Mouse (Mus musculus) T-helper 17 cell (primary cell): ENCODE measurements around the gene Best2.

Experiments used
- in situ Hi-C, 2 experiments: fragments of 300-600 bp; cut with MboI, MseI; formaldehyde crosslinking; loops; 1 replicate in 1 of 2; 2 replicates in 1 of 2; pipeline ENCODE4 v1.15.1; 2025; ENCODE audit warnings: high pct_unique_total_duplicates in 2 of 2

Gene Best2

DNA sequence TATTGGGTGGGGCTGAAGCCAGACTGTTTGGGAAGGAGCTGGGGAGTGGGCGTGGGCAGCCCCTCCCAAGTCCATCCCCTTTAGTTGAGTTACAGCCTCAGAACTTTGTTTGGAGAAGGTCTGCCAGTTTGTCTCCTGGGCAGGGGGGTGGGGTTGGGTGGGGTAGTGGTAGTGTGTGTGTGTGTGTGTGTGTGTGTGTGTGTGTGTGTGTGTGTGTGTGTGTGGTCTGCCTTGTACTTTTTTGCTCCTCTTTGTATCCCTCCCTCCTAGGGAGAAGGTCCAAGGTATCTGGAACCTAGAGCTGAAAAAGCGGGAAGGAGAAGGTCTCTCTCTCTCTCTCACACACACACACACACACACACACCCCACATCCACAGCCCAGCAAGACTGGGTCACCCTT lies at the start of gene Best2:
Gene Best2, minus strand, starts transcription at position 101 of the 400 bp plus-strand sequence.
- in situ Hi-C loops = no loop called here

DNA sequence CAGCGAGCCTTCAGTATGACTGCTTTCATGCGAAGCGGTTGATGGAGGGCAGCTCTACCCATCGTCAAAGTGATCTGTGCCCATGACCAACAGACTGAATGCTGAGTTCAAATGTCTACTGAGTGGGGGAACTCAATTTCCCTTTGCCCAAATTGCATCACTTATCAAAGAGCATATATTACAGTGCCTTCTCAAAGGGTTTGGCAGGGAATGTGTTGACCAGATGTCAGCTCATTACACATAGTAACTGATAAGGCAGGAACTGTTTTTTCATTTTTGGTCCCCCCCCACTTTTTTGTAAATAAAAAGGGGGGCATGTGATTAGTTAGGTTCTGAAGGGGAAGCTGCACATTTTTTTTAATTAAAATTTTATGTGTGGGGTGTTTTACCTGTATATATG lies 48.3 kb upstream of the Best2 start:
- in situ Hi-C loops = loop anchor here in 1 of 2 experiments (25.0 kb wide), 2 partner anchors 825 to 1375 kb away; partner anchors contain the start of genes D8Ertd738e, Pkn1 and Zswim4

- in situ Hi-C loops = loop anchor here in 1 of 2 experiments (25.0 kb wide), 2 partner anchors 823 to 1373 kb away; partner anchors contain the start of genes D8Ertd738e, Pkn1 and Zswim4
Measured at GRCm38 (mm10) chr8:85059879-85060616, 45.7 kb upstream of the Best2 start, which contains the start of gene Fbxw9. TSS of gene Fbxw9 (plus strand) at chr8:85060055.

DNA sequence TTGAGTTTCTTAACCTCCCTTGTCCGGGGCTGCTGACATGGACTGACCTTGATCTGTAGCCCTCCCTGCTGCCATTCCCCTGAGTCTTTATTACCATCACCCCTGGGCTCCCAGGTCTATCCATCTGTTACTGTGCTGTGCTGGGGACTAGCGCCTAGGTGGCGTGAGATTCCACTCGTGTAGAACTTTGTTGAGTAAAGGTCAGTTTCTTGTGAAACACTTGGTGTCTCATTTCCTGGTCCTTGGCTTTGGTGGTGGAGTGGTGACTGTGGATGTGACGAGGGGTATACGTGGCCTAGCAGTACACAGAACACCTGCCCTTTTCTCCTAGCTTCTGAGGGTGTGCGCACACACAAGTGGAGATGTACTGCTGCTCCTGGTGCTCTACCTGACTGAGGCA lies 43.0 kb upstream of the Best2 start:
- in situ Hi-C loops = loop anchor here in 1 of 2 experiments (25.0 kb wide), 2 partner anchors 820 to 1370 kb away; partner anchors contain the start of genes D8Ertd738e, Pkn1 and Zswim4

DNA sequence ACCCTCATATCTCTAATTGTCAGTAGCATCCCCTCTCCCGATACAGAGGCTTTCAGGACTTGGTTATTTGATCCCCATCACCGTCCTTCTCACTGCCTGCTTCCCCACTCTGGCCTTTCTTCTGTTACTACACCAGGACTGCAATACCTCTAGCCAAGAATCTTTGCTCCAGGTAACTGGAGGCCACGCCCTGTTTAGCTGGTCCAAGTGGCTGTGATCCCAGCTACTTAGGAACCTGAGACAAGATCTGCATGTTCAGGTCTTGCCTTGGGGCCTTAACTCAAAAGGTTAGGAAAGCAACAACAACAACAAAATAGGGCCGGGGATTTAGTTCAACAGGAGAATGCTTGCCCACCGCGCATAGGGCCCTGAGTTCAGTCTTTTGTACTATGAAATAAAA lies 29.3 kb upstream of the Best2 start:
- in situ Hi-C loops = no loop called here

DNA sequence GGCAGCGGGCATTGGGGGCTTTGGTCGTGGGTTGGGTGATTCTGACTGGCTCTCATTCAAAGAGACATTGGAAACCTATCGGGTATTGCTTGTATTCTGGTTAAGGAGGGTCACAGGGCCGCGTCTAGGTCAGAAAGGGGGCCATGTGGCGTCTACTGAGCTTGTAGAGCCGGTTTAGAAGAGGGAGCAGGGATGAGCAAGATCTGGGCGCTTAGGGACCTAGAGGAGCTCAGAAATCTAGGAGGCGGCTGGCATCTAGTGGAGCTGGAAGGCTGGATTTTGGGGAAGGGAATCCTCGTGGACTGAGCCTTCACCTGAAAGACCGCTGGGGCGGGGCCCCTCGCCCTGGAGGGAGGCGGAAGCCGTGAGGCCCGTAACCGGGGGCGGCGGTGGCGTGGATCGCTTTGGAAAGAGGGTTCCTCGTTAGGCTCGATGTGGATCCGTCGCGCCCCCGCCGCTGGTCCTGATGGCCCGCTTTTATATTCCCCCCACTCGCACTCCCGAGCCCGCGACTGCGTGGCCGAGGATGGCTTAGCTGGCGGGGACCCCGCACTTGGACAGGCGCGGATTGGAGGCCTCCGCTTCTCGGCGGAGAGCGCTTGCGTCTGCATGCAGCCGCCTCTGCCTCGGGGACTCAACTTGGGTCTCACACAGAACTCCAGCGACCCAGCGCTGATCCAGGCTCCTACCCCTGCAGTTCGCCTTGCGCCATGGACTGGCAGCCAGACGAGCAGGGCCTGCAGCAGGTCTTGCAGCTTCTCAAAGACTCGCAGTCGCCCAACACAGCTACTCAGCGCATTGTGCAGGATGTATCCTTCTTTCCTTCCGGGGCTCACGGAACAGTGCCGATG lies 23.6 kb upstream of the Best2 start:
- in situ Hi-C loops = no loop called here

- in situ Hi-C loops = no loop called here
Measured at GRCm38 (mm10) chr8:85037366-85037680, 23.0 kb upstream of the Best2 start.

DNA sequence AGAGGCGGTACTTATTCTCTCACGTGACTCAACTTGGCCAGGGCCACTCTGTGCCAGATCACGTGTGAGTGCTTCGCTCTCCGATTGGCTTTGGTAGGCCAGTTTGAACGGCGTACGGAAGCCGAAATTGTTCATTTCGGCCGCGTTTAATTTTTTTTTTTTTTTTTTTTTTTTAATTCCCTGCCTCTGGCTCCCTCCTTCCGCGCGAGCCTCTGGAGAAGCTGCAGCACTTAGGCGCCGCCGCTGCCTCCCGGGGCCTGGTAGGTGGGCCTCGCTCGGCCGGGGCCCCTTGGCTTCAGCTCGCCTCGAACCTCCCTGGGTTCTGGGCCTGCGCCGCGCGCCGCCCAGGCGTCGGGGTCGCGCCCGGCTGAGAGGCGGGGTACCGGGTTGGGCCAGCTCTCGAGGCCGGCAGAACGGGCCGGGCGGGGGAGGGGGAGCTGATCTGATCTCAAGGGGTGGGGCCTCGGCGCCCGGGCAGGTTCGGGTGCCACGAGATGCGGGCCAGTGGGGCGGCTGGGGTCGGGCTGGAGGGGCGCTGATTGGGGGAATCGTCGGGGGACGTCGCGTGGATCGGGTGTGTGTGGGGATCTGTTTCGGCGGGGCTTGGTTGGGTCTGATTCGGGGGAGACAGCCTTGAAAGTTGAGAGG lies 22.5 kb upstream of the Best2 start, which contains the start of gene Tnpo2:
Gene Tnpo2, plus strand, starts transcription at position 198 of the 648 bp plus-strand sequence.
- in situ Hi-C loops = no loop called here

GRCm38 (mm10) chr8:85036381-85036717 lies 22.0 kb upstream of the Best2 start:
- in situ Hi-C loops = no loop called here

DNA sequence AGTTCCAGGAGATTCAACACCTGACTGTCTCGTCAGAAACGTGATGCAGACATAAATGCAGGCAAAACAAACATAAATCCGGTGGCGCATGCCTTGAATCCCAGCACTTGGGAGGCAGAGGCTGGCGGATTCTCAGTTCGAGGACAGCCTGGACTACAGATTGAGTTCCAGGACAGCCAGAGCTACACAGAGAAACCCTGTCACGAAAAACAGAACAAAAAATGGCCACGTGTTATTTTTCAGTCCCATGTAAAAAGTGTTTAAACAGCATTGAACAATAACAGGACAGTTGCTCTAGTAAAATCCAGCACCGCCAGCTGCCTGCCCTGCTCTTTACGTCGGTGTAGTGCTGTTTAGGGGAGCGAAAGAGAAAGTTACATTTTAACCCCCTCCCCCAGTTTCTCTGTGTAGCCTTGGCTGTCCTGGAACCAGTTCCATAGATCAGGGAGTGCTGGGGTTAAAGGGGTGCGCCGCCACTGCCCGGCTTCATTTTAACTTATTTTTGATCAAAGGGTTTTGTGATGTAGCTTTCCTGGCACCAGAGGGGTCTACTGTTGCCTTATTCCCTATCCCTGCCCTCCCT lies 21.5 kb upstream of the Best2 start:
- in situ Hi-C loops = no loop called here

GRCm38 (mm10) chr8:85035165-85035727 lies 20.9 kb upstream of the Best2 start:
- in situ Hi-C loops = no loop called here

DNA sequence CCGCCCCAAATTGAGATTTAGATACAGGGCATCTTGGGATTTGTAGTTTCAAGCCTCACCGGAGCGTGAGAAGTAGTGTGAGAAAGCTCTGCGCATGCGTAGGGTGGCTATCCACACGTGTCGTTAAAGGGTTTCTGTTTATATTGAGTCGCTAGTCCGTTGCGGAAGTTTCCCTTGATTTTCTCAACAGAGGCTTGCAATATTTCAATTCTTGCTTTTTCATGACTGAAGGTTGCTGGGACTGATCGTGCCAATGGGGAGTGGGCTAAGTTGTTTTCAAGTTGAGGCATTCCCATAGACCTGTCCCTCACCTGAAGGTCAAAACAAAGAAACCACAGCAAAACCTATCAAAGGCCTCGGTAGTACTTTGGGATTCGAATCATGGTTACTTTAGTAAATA lies 20.4 kb upstream of the Best2 start:
- in situ Hi-C loops = no loop called here

DNA sequence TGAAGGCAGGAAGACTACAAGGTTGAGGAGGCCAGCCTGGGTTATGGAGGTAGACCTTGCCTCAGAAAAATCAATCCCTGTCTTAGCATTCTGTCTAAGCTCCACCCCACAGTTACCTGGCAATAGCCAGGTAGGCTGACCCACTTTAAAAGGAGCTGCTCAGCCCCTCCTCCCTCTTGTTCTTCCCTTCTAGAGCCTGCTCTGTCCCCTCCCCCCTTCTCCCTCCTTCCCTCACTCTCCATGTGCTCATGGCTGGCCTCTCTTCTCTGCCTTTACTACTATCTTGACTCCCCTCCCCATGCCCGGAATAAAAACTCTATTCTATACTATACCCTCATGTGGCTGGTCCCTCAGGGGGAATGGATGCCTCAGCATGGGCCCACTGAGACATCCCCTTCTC lies 19.5 kb upstream of the Best2 start:
- in situ Hi-C loops = no loop called here

DNA sequence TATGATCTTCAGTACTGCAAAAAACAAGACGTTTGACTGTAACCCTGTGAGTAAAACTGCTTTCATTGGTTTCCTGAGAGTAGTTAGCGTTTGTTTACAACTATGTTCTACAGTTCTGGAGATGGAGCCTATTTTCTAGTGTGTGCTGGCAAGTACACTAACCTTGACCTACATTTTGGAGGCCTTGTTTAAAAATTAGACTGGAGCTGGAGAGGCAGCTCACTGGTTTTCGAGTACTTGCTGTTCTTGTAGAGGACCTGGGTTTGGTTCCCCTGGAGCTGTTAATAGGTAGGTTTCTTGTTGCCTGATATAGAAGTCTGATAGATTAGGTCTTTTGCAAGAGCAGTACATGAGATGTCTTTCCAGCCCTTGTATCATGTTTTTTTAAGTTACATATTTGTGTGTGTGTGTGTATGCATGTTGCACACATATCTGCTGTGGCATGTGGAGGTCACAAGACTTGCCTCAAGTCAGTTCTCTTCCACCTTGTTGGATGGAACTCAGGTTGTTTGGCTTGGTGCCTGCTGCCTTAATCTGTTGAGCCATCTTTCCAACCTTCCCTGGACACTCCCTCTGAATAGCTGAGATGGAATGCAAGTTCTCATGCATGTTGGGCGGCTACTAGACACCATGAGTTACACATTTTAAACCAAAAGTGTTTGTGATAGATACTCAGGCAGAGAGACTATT lies 18.4 kb upstream of the Best2 start:
- in situ Hi-C loops = no loop called here

DNA sequence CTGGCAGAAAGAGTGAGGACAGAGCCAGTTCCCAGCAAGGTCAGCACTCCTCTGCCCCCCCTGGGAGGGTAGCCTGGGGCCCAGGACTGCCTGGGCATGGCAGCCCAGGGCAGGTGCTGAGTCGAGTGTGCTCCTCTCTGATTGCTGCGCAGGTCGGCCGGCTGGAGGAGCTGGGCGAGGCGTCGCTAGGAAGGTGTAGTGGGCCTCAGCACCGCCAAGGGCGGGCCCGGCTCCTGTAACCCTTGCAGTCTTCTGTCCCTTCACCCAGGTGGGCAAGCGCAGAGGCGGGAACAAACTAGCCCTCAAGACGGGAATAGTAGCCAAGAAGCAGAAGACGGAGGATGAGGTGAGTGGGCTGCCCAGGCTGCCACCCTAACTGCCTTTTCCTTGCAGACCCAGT lies 14.9 kb upstream of the Best2 start:
- in situ Hi-C loops = loop anchor here in 1 of 2 experiments (5.0 kb wide), 1 partner anchor 52 kb away; the partner anchor contains the start of gene Junb

DNA sequence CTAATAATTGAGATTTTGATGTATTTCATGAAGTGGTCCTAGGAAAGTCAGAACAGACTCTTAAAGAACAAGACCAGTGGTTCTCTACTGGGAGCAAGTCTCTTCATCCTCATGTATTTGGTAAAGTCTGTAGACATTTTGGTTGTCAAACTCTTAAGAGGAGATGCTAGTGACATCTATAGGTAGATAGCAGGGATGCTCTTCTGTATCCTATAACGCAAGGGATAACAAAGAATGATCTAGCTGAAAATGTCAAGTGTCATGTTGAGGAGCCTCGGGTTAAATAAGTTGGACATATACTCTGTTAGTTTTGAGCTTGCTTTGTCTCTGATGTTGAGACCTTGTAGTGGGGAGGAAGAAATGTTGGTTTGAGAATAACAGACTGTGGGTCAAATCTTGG lies 13.6 kb upstream of the Best2 start:
- in situ Hi-C loops = loop anchor here in 1 of 2 experiments (5.0 kb wide), 1 partner anchor 51 kb away; the partner anchor contains the start of gene Junb

- in situ Hi-C loops = loop anchor here in 1 of 2 experiments (5.0 kb wide), 1 partner anchor 50 kb away; the partner anchor contains the start of gene Junb
Measured at GRCm38 (mm10) chr8:85027516-85027855, 13.2 kb upstream of the Best2 start.

DNA sequence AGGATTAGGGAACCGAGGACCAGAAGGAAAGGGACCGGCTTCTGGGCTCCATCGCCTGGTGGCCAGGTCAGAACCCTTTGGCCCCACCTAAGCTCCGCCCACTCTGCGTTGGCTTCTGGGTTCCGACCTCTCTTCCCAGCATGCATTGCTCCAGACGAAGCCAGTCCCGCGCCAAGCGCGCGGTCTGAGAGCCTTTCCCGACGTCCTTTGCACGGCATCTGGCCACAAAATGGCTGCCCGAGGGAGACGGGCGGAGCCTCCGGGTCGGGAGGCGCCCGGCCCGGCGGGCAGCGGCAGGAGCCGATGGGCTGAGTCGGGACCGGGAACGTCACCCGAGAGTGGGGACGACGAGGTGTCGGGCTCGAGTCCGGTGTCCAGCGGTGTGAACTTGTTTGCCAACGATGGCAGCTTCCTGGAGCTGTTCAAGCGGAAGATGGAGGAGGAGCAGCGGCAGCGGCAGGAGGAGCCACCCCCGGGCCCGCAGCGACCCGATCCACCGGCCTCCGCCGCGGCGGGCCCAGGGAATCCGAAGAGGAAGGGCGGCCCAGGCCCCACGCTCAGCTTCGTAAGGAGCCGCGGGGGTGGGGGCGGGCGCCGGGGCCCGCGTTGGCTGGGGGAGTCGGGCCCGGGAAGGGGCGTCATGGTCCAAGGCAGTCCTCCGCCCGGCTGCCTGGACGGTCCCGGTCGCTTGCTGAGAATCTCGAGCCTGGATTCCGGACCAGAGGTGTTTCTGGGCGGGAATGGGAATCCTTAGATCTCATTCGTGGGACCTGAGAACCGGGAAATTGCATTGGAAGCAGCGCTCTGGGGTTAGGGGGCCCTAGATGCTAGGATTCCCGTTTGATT lies 12.6 kb upstream of the Best2 start, which contains the start of gene Trir:
Gene Trir, plus strand, starts transcription at position 154 of the 846 bp plus-strand sequence.
- in situ Hi-C loops = loop anchor here in 1 of 2 experiments (5.0 kb wide), 1 partner anchor 50 kb away; the partner anchor contains the start of gene Junb
